Mouse (Mus musculus) CH12.LX (cell line): ENCODE measurements around the gene Unk. TPM values are rescaled to one million over a fixed set of nuclear protein-coding genes. Genes with fewer than 3 reads are reported as not detected.
A peak's percentile ranks its signal among the peaks of the same experiment; 100 is the strongest.

Experiments
- DNase-seq: peaks from one replicate; pipeline ENCODE4 v3.0.0-alpha.2; 2013; ENCODE audit errors: extremely low read depth
- H3K27ac ChIP-seq: 2 replicates; pipeline ENCODE4 v1.5.1; 2012; ENCODE audit warnings: low read depth, mild to moderate bottlenecking, control low read depth, moderate library complexity; ENCODE audit not compliant: insufficient read depth
- H3K27me3 ChIP-seq: replicated peaks from 2 replicates; pipeline ENCODE3; 2012; ENCODE audit warnings: inconsistent platforms
- H3K36me3 ChIP-seq, 2 experiments: replicated peaks in 1 of 2; 2 replicates each; pipeline versions ENCODE3 to v1.6.1; 2012; ENCODE audit warnings: inconsistent platforms in 1 of 2, low read length in 1 of 2, mild to moderate bottlenecking in 1 of 2, mixed read lengths in 1 of 2, moderate library complexity in 1 of 2; ENCODE audit not compliant: control insufficient read depth in 1 of 2, insufficient read depth in 1 of 2
- H3K4me1 ChIP-seq, 2 experiments: 2 replicates each; pipeline ENCODE4 v1.6.1; 2012; ENCODE audit warnings: inconsistent platforms in 1 of 2, moderate library complexity in 1 of 2; ENCODE audit not compliant: insufficient read depth in 2 of 2, control insufficient read depth in 1 of 2
- H3K4me2 ChIP-seq: 2 replicates; pipeline ENCODE4 v1.6.1; 2012; ENCODE audit warnings: low read depth, mild to moderate bottlenecking, control low read depth; ENCODE audit not compliant: poor library complexity, insufficient read depth, severe bottlenecking
- H3K4me3 ChIP-seq, 3 experiments: fragments of 150-350 bp in 1 of 3; sonication (generic) in 1 of 3; replicated peaks in 1 of 3; 2 replicates each; pipeline versions ENCODE3 to v1.5.1; 2011 to 2012; ENCODE audit warnings: low read depth in 2 of 3, low read length in 2 of 3, mild to moderate bottlenecking in 2 of 3, moderate library complexity in 2 of 3, control low read depth in 1 of 3, improper control_type of control experiment in 1 of 3, inconsistent platforms in 1 of 3, mixed read lengths in 1 of 3; ENCODE audit not compliant: poor library complexity in 1 of 3
- H3K79me2 ChIP-seq: replicated peaks from 2 replicates; pipeline ENCODE4 v1.6.1; 2012; ENCODE audit warnings: mild to moderate bottlenecking, moderate library complexity; ENCODE audit not compliant: control insufficient read depth, poor library complexity, insufficient read depth, severe bottlenecking; ENCODE audit errors: extremely low read depth
- H3K9ac ChIP-seq: 2 replicates; pipeline ENCODE4 v1.6.1; 2012; ENCODE audit warnings: low read depth, mild to moderate bottlenecking, control low read depth, moderate library complexity; ENCODE audit not compliant: insufficient read depth
- H3K9me3 ChIP-seq: replicated peaks from 2 replicates; pipeline ENCODE3; 2012; ENCODE audit warnings: low read length, inconsistent platforms, mixed read lengths
- CHD2 ChIP-seq: IDR thresholded peaks from 2 replicates; pipeline ENCODE4 v1.6.1; 2011; ENCODE audit warnings: low read length, improper control_type of control experiment
- ETS1 ChIP-seq: conservative IDR thresholded peaks from 2 replicates; pipeline ENCODE4 v1.6.1; 2012; ENCODE audit warnings: low read depth, mild to moderate bottlenecking, inconsistent platforms, low read length, improper control_type of control experiment, moderate library complexity
- MEF2A ChIP-seq: IDR thresholded peaks from 2 replicates; pipeline ENCODE4 v1.6.1; 2014; ENCODE audit warnings: low read depth, mild to moderate bottlenecking, inconsistent platforms, low read length, improper control_type of control experiment, borderline replicate concordance
- PAX5 ChIP-seq: IDR thresholded peaks from 2 replicates; pipeline ENCODE4 v1.6.1; 2012; ENCODE audit warnings: low read length, inconsistent platforms, mixed read lengths
- POLR2AphosphoS2 ChIP-seq: IDR thresholded peaks from 2 replicates; pipeline ENCODE4 v1.6.1; 2011; ENCODE audit warnings: low read depth, low read length, improper control_type of control experiment
- TCF12 ChIP-seq: IDR thresholded peaks from 2 replicates; pipeline ENCODE4 v1.6.1; 2014; ENCODE audit warnings: low read depth, mild to moderate bottlenecking, inconsistent platforms, low read length, improper control_type of control experiment
- USF2 ChIP-seq: conservative IDR thresholded peaks from 2 replicates; pipeline ENCODE4 v1.6.1; 2011; ENCODE audit warnings: low read depth, low read length, improper control_type of control experiment
- ZMIZ1 ChIP-seq: IDR thresholded peaks from 2 replicates; pipeline ENCODE4 v1.6.1; 2012; ENCODE audit warnings: low read depth, mild to moderate bottlenecking, inconsistent platforms, low read length, improper control_type of control experiment
- ZNF384 ChIP-seq: IDR thresholded peaks from 2 replicates; pipeline ENCODE4 v1.6.1; 2012; ENCODE audit warnings: low read depth, low read length, improper control_type of control experiment, inconsistent platforms
- dilution Hi-C: fragments of 300-500 bp; cut with MboI; formaldehyde crosslinking; loops from 2 replicates; pipeline ENCODE4 v1.14.3; 2020; ENCODE audit warnings: low sequenced_read_pairs; ENCODE audit not compliant: extremely low pct_unique_long_range_greater_than_20kb, extremely low pct_ligation_motif_present
- in situ Hi-C: fragments of 300-500 bp; cut with MboI; formaldehyde crosslinking; loops from 3 replicates; pipeline ENCODE4 v1.14.3; 2019; ENCODE audit warnings: low sequenced_read_pairs, low pct_ligation_motif_present, low pct_unique_long_range_greater_than_20kb, mixed read lengths
- polyA plus RNA-seq: library from polyadenylated mRNA; unstranded; fragments of >175 nt; gene quantifications from 2 replicates; pipeline ENCODE4 v1.2.1, GENCODE M21; 2012; ENCODE audit warnings: low read depth; ENCODE audit not compliant: insufficient read length
- total RNA-seq, 2 experiments: library from RNA; depleted of rRNA; stranded (reverse); fragments of 300-350 nt in 1 of 2; fragments of >200 nt in 1 of 2; gene quantifications; 2 replicates each; pipeline ENCODE4 v1.2.3; 2012 to 2014

The Unk gene
- total and polyA plus RNA-seq, 3 experiments = 20.9 to 35.0 (median 24.7) TPM

DNA sequence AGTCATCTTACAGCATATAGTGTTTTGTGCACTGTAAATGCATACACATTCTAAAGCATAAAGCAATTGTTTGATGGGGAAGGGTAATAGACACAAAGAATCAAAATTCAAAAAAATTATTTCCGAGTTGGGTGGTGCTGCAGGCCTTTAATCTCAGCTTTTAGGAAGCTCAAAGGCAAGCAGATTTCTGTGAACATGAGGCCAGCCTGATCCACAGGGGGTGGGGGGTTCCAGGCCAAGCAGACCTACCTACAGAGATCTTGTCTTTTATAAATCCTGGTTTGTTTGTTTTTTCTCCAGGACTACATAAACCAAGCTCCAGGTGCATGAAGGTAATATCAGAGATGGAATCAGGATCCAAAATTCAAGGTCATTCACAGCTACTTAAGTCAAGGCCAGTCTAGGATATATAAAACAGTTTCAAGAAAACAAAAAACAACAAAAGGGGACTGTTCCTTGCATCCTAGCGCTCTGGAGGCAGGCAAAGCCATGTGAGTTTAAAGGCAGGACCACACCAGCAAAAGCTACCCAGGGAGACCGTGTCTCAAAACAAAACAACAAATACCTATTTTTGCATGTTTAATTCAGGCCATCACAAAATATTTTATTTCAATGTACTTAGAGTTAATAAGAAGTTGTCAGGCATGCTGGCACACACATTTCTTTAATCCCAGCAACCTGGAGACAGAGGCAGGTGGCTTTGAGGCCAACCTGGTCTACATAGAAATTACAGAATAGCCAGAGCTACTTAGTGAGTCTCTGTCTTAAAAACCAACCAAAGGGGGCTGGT is 4.9 kb upstream of the Unk start:
- Histone ChIP-seq H3K79me2 (peaks cover 11% of the 10 kb centered on the region), H3K27ac (no peak overlapping the region), H3K4me1 (peaks cover 5 to 35% of the 10 kb centered on the region in 2 experiments; a peak in 3 of 4 replicates), H3K9me3 (no peaks in the 10 kb centered on the region), H3K4me3 (no peak overlapping the region), H3K36me3 (peaks cover 17 to 23% of the 10 kb centered on the region in 2 experiments)
- no peak for DNase-seq
- no peak for TF ChIP-seq PAX5
- TF ChIP-seq ETS1 = no peak
- TF ChIP-seq, all 38 proteins: peak for 0
- Histone ChIP-seq H3K4me2 (no peak overlapping the region), H3K27me3 (peaks cover 18% of the 10 kb centered on the region), H3K9ac (no peak overlapping the region)
- in situ Hi-C loops (no loop called here), dilution Hi-C loops (no loop called here)

DNA sequence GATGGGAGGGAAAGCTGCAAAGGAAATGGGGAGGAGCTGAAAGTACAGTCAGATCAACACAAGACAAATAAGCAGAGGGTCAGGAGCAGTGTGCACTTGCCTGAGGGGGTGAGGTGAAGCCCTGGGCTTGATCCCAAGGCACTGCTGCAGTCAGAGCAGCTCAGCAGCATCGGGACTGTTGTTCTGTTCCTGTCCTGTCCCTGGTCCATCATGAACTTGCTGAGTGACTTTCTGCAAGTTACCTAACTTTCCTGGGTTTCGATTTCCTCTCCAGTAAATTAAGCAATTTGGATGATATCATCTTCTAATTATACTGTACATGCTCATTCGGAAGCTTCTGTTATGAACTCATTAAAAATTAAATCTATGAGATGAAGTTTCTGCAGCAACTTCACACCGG is 2.4 kb upstream of the Unk start, which contains the start of gene H3f3b:
Gene H3f3b, minus strand, starts transcription at position 207 of the 400 bp plus-strand sequence.
- no peak within 1 kb of the TSS for H3K9ac ChIP-seq
- dilution Hi-C loops (no loop called here), in situ Hi-C loops (no loop called here)
- H3K4me2 ChIP-seq = no peak within 1 kb of the TSS
- 0 out of 2 replicates have a peak, but pooled peaks have one; percentile 21 for TF ChIP-seq MEF2A
- TF ChIP-seq POLR2AphosphoS2 = no peak
- TF ChIP-seq, all 38 proteins: peak for 1
- no peak within 1 kb of the TSS for H3K4me3 ChIP-seq
- H3K9me3 ChIP-seq = no peaks in the 10 kb centered on the region
- H3K4me1 ChIP-seq = peaks cover 5 to 33% of the 10 kb centered on the region in 2 experiments; a peak in 3 of 4 replicates
- H3K79me2 ChIP-seq = peaks cover 34% of the 10 kb centered on the region
- H3K36me3 ChIP-seq = peaks cover 5 to 10% of the 10 kb centered on the region in 2 experiments
- DNase-seq = no peak
- peaks cover 18% of the 10 kb centered on the region for H3K27me3 ChIP-seq
- no peak within 1 kb of the TSS for H3K27ac ChIP-seq

DNA sequence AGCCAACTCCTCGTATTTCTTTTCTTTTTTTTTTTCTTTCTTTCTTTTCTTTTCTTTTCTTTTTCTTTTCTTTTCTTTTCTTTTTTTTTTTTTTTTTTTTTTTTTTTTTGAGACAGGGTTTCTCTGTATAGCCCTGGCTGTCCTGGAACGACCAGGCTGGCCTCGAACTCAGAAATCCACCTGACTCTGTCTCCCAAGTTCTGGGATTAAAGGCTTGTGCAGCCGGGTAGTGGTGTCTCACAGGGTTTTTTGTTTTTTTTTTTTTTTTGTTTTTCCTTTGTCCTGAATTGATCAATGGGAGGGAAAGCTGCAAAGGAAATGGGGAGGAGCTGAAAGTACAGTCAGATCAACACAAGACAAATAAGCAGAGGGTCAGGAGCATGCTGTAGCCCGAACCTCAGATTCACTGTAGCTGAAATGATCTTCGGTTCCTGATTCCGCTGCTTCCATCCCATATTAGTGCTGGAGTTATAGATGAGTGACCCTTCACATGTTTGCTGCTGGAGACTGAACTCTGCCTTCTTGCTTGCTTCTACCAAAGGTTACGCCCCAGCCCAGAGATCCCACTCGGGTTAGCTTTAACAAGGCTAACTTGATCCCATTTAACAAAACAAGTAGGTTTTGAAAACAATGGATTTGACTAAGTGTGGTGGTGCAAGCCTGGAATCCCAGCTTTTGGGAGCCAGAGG is 1.8 kb upstream of the Unk start:
- H3K27me3 ChIP-seq = peaks cover 18% of the 10 kb centered on the region
- H3K79me2 ChIP-seq = peaks cover 37% of the 10 kb centered on the region
- no peak for TF ChIP-seq CHD2
- TF ChIP-seq ZNF384 = 0 out of 2 replicates have a peak, but pooled peaks have one; percentile 4
- no peak for TF ChIP-seq ZMIZ1
- TF ChIP-seq TCF12 = no peak
- TF ChIP-seq USF2 = no peak
- H3K27ac ChIP-seq = no peak overlapping the region
- peaks cover 5 to 38% of the 10 kb centered on the region in 2 experiments; a peak in 3 of 4 replicates for H3K4me1 ChIP-seq
- no peak overlapping the region for H3K4me3 ChIP-seq
- no peaks in the 10 kb centered on the region for H3K9me3 ChIP-seq
- dilution Hi-C loops (no loop called here), in situ Hi-C loops (no loop called here)
- peaks cover 4 to 16% of the 10 kb centered on the region in 2 experiments for H3K36me3 ChIP-seq
- H3K9ac ChIP-seq = no peak overlapping the region
- DNase-seq = no peak
- no peak overlapping the region for H3K4me2 ChIP-seq
